Mouse (Mus musculus) bone marrow macrophage, adult 2 months (primary cell): ENCODE measurements around the gene Agpat2. TPM values are rescaled to one million over a fixed set of nuclear protein-coding genes. Genes with fewer than 3 reads are reported as not detected.

Experiments
- H3K27ac ChIP-seq: 2 replicates; pipeline ENCODE4 v1.5.1; 2012; ENCODE audit warnings: low read depth, low read length; ENCODE audit not compliant: insufficient read depth
- H3K4me1 ChIP-seq: 2 replicates; pipeline ENCODE4 v1.6.1; 2012; ENCODE audit warnings: low read length; ENCODE audit not compliant: control insufficient read depth, insufficient read depth
- H3K4me3 ChIP-seq: 2 replicates; pipeline ENCODE4 v1.5.1; 2012; ENCODE audit warnings: mild to moderate bottlenecking, low read length, moderate library complexity; ENCODE audit not compliant: insufficient read depth
- CTCF ChIP-seq: IDR thresholded peaks from 2 replicates; pipeline ENCODE4 v1.5.1; 2012; ENCODE audit warnings: low read depth, mild to moderate bottlenecking, low read length, moderate library complexity
- POLR2A ChIP-seq: IDR thresholded peaks from 2 replicates; pipeline ENCODE4 v1.6.1; 2012; ENCODE audit warnings: mild to moderate bottlenecking, low read depth, low read length, borderline replicate concordance
- polyA plus RNA-seq: library from polyadenylated mRNA; stranded (reverse); fragments of >200 nt; gene quantifications from 2 replicates; pipeline ENCODE4 v1.2.4, GENCODE M21; 2012; ENCODE audit not compliant: missing spikeins, insufficient read depth, insufficient read length

Gene Agpat2
- polyA plus RNA-seq, 1 experiment, result 35.3 TPM

DNA sequence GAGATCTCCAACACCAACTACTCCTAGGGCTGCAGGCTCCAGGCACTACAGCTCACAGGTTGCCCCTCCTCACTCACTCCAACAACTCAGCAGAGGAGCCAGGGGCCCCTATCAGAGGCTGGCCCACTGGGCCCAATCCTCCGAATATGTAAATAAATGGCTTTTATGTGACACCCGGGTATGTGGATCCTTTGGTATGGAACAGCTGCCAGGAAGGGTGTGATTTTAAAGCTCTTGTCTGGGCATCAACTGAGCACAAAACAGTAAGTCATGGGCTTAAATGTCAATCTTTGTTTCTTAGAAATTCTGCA lies 32.1 kb upstream of the Agpat2 start:
- Histone ChIP-seq H3K4me1 (peaks cover 17% of the 10 kb centered on the region), H3K27ac (no peak overlapping the region), H3K4me3 (no peak overlapping the region)
- TF ChIP-seq POLR2A, result no peak
- no peak for TF ChIP-seq CTCF

DNA sequence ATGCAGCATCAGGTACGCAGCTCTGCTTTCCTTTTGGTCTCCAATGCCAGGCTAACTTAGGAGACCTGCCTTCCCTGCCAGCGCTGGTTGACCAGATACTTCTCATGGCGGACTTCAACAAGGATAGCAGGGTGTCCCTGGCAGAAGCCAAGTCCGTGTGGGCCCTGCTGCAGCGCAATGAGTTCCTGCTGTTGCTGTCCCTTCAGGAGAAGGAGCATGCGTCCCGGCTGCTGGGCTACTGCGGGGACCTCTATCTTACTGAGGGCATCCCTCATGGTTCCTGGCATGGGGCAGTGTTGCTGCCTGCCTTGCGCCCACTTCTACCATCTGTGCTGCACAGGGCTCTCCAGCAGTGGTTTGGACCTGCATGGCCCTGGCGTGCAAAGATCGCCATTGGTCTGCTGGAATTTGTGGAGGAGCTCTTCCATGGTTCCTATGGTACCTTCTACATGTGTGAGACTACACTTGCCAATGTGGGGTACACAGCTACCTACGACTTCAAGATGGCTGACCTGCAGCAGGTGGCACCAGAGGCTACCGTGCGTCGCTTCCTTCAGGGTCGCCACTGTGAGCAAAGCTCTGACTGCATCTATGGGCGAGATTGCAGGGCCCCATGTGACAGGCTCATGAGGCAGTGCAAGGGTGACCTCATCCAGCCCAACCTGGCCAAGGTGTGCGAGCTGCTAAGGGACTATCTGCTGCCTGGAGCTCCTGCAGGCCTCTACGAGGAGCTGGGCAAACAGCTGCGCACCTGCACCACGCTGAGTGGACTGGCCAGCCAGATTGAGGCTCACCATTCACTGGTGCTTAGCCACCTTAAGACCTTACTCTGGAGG lies 31.5 kb upstream of the Agpat2 start:
- Histone ChIP-seq H3K27ac (no peak overlapping the region), H3K4me3 (no peak overlapping the region), H3K4me1 (peaks cover 12% of the 10 kb centered on the region)
- TF ChIP-seq POLR2A (no peak), CTCF (no peak)

DNA sequence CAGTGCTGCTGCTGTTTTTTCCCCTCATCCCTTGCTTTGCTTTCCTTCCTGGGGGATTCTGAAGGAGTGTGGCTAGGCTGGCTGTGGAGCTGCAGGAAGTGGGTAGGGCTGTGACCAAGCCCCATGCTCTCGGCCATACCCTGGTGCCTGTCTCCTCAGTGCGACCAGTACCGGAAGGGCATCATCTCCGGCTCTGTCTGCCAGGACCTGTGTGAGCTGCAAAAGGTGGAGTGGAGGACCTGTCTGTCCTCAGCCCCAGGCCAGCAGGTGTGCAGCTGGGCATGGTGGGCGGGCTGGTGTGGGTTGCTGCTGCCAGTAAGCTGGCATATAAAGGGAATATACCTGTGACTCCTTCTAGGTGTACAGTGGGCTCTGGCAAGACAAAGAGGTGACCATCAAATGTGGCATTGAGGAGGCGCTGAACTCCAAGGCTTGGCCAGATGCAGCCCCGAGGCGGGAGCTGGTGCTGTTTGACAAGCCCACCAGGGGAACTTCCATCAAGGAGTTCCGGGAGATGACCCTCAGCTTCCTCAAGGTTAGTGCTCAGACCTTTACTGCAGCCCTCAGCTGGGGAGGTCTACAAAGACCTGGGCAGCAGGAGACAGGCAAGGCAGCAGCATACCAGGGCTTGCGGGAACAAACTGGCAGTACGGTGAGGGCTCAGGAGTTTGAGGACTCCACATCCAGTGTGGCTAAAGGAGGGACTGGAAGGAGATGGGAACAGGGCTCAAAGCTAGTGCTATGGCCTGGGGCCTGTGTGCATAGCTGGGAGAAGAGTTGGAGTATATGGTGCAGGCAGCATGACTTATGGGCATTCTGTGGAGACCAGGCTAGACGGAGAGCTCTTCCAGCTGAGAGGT lies 30.6 kb upstream of the Agpat2 start:
- no peak overlapping the region for H3K27ac ChIP-seq

DNA sequence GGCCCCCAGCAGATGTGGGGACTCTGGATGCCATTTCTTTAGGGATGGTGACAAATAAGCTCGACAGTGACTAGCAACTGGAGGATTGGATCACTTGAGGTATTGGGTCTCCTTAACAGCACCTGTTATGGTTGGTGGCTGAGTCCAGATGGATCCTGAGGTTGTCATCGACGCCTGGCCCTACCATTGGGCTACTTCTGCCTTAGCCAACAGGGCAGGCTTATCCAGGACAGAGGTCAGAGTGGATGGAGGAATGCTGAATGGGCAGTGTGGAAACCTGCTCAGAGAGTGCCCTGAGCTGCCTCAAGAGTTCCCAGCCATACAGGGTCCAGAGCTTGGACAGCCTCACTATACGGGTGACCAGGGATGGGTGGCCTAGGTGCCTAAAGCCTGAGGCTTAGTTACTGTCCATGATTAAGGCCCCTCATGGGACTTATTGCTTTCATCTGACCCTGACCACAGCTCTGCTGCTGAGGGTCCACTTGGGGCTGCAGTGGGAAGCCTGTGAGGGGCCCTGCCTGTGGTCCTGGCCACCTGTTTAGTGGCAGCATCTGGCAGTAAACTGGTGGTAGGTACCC lies 29.8 kb upstream of the Agpat2 start:
- H3K27ac ChIP-seq, result no peak overlapping the region
- H3K4me3 ChIP-seq, result no peak overlapping the region
- peaks cover 10% of the 10 kb centered on the region for H3K4me1 ChIP-seq
- TF ChIP-seq CTCF (no peak), POLR2A (no peak)

More for the DNA sequence above, 30.6 kb upstream of the Agpat2 start:
- no peak for TF ChIP-seq CTCF
- TF ChIP-seq POLR2A, result no peak
- H3K4me1 ChIP-seq, result peaks cover 10% of the 10 kb centered on the region
- no peak overlapping the region for H3K4me3 ChIP-seq

DNA sequence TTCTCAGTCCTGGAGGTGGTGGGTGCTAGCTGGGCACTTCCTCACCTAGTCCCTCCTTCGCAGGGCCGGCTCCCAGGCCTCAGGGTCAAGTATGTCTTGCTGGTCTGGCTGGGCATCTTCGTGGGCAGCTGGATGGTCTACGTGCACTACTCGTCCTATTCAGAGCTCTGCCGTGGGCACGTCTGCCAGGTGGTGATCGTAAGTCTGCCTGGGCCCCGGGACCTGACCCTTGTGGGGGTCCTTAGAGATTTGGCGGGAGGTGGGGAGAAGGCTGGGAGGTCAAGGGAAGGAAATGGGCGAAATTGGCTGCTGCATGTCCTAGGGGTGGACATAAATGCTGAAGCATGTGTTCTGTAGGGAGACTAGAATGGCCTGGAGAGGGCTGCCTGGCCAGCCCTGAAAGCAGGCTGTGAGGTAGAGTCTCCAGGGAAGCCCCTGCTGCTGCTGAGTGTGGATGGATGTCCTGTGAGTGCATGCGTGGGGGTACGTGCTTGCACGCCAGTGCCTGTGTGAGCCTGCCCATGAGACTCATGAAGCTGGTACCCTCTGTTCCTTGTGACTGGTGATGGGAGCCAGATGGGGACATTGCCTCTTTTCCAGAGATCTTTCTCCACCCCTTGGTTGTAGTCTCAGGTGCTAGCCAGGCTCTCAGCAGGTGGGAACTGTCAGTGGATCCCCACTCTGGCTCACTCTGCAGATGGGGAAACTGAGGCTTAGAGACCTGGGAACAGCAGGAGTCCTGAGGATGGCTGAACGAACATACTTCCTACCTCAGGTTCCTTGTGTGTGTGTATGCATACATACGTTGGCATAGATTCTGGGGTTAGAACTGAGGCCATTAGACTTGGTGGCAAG lies 28.6 kb upstream of the Agpat2 start:
- no peak overlapping the region for H3K27ac ChIP-seq
- peaks cover 4% of the 10 kb centered on the region for H3K4me1 ChIP-seq
- H3K4me3 ChIP-seq, result no peak overlapping the region
- TF ChIP-seq CTCF (no peak), POLR2A (no peak)

DNA sequence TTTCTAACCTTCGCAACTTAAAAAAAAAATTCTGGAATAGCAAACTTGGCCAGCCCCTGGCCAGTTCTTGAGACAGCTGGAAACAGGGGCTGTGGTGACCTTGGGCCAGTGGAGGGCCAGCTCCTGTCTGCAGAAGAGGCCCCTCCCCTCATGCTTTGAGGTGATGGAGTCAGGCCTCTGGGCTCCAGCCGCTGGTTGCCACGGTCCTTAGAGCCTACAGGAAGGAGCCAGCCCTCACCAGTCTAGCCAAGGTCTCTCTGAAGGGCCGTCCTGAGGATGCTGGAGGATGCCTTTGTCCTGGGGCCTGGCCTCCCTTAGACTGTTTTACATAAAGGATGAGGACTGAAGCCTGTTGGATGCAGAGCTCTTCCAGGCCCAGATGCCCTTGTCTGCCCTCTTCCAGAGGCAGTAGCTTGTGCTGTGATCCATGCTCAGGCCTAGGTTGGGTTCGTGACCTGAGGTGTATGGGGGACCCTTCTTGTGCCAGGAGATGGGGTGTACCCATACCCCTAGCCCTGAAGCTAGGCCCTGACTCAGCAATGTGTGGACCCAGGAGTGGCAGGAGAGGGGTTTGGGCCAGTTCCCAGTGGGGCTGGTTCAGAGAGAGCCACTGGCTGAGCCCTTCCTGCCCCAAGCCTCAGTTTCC lies 24.7 kb upstream of the Agpat2 start:
- H3K4me1 ChIP-seq, result peaks cover 3% of the 10 kb centered on the region; the same call in 1 of the 2 replicates
- H3K4me3 ChIP-seq, result peak overlapping the region; percentile 59
- no peak overlapping the region for H3K27ac ChIP-seq
- no peak for TF ChIP-seq POLR2A
- no peak for TF ChIP-seq CTCF

DNA sequence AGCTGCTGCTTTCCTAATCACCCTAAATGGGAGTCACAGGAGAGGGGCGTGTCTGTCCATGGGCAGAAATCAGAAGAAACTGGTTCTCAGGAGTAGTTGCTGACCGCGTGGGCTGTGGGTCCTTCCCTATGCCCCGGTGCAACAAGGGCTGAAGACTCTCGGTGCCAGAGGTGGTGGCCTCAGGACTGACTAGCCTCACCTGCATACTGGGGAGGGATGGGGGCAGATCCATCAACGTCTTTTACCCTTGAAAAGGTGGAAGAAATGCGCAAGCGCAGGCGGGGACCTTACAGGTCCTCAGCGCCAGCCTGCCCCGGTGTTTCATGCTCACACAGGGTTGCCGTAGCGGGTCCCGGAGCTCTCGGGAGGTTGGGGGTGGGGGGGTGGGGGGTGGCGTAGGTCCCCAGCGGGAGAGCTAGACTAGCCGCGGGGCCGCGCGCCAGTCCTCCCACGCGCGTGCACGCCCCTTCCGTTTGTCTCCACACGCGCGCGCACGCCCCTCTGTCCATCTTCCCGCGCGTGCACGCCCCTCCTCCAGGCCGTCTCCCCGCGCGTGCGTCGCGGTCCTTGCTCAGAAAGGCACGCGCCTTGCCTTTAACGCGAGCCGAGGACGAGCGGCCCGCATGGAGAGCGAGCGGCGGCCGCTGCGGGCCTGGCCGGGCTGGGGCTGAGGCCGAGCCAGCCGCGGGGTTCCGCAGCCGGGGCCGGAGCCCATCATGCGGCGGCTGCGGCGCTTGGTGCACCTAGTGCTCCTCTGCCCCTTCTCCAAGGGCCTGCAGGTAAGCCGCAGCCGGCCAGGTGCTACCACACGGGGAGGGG lies 23.9 kb upstream of the Agpat2 start, which contains the start of gene Fam69b:
Gene Fam69b (plus strand): TSS at position 537 of the 819 bp plus-strand sequence.
- TF ChIP-seq POLR2A, result no peak
- TF ChIP-seq CTCF, result no peak
- Histone ChIP-seq H3K4me3 (peak within 1 kb of the TSS; percentile 59), H3K27ac (no peak within 1 kb of the TSS), H3K4me1 (peaks cover 3% of the 10 kb centered on the region; the same call in 1 of the 2 replicates)

DNA sequence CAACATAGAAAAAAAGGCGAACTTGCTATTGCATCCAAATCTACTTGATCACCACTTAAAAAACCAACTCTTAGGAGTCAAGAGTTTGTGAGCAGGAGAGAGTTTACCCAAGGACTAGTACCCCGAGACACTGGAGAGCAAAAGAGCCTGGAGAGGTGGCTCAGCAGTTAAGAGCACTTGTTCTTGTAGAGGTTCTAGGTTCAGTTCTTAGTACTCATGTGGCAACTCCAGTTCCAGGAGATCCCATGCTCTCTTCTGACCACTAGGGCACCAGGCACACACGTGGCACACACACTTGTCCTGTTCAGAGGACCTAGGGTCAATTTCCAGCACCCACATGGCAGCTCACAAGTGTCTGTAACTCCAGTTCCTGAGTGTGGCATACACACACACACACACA lies 21.9 kb upstream of the Agpat2 start:
- Histone ChIP-seq H3K27ac (no peak overlapping the region), H3K4me1 (peaks cover 3% of the 10 kb centered on the region; the same call in 1 of the 2 replicates), H3K4me3 (no peak overlapping the region)
- no peak for TF ChIP-seq POLR2A
- no peak for TF ChIP-seq CTCF

DNA sequence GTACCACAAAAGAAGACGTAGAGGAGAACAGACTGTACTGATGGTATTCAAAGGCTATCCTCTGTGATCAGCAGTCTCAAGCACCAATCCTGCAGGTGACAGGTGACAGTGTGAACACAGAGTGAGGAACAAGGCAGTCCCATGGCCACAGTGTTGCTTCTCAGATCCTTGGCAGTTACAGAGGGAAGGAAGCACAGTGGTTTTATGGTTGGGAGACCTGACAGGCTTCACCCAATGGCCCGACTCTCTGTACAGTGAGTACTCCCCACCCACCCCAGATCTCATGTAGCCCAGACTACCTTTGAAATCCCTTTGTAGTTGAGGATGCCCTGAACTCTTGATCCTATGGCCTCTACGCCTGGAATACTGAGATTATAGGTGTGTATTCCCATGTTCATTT lies 21.2 kb upstream of the Agpat2 start:
- Histone ChIP-seq H3K4me1 (peaks cover 3% of the 10 kb centered on the region; the same call in 1 of the 2 replicates), H3K27ac (no peak overlapping the region), H3K4me3 (no peak overlapping the region)
- TF ChIP-seq POLR2A (no peak), CTCF (no peak)
